Mouse (Mus musculus) heart, postnatal 25 days (tissue): ENCODE measurements around the gene Trmt13. TPM values are rescaled to one million over a fixed set of nuclear protein-coding genes. Genes with fewer than 3 reads are reported as not detected.
"Not testable (repeated sequence)": the region's sequence is repeated elsewhere in the genome, so short reads cannot be mapped to it uniquely, and the experiment has no call there.

Source experiments
- DNase-seq: peaks from one replicate; pipeline ENCODE4 v3.0.0; 2022; ENCODE audit warnings: low spot score
- intact Hi-C: fragments of 180-260 bp; cut with DNase I; formaldehyde crosslinking; loops from one replicate; pipeline ENCODE4 v1.15.1; 2025
- total RNA-seq, 2 experiments: library from RNA; stranded (reverse); gene quantifications; 2 replicates each; pipeline ENCODE4 v1.2.3; 2021

The Trmt13 gene
- total RNA-seq = 1 to 10 TPM; 5.1 to 5.3 TPM

DNA sequence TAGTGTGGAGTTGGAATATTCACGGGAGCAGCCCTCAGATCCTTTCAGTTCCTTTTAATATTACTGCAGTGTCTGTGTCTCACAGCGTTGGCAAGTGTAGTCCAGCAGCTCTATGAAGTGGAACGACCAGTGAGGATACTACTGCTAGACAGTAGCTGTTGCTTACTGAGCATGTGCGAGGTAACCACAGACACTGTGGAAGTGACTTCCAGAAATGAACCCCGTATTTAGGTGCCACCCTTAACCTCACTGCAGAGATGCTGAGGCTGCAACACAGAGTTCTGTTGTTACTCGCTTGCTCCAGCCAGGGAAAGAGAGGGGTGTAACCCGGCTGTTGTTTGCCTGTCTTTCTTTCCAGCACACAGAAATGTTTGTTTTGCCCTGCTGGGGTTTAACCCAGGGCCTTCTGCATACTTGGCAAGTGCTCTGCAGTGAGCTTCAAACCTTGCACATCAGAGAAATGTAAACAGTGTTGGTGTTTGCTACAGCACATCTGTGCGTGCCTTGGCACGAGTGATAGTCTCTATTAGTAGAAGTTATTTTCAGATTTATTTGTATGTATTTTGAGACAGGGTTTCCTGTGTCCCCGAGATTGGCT lies at the start of gene Trmt13:
TSS of gene Trmt13 (minus strand) at position 293 of the 598 bp plus-strand sequence.
- intact Hi-C loops = no loop called here
- no peak for DNase-seq

DNA sequence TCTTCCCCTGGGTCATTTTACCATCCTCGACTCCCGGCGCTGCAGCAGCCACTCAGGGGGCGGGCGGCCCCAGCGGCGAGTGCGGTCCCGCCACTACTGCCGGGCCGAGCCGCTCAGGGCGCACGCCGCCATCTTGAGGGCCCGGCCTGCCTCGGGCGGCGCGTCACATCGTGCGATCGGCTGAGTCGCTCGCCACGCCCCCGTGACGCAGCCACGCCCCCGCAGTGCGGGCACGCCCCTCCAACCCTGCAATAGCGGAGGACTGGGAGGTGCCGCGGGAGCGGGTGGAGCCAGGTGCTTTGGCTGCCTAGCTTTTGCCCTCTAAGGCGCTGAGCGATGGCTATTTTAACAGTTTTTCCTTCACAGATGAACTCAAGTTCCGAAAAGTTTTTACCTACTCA lies 48.1 kb upstream of the Trmt13 start, which contains the start of gene Mfsd14a:
TSS of gene Mfsd14a (minus strand) at position 215 of the 401 bp plus-strand sequence.
- intact Hi-C loops = loop anchor here (1.0 to 10.0 kb wide), 4 partner anchors 50 to 238 kb away; partner anchors contain the start of genes Cdc14a, Rtca, Sass6 and Slc35a3
- DNase-seq = peak; percentile 98

DNA sequence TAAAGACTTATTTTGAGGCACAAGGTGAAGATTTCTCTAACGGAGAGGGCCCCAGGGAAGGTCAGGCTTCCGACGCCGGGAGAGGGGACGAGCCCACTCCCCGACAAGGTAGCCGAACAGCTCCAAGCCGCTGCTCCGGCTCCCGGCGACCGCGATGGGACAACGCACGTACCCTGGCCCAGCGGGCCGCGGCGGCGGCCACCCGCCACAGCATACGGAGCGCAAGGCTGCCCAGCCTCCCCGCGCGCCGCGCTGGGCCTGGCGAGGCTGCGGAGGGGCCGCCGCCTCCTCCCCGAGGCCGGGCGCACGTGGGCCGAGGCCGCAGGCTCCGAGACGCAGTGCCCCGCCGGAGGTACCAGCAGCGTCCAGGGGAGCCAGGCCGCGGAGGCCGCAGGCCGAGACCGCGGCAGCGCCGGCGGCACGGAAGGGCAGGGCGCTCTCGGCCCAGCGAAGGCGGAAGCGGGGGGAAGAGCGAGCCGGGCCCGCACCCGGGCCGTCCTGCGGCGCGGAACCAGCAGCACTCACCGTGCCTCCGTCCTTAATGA lies 47.6 kb upstream of the Trmt13 start:
- peak; percentile 12 for DNase-seq
- intact Hi-C loops = loop anchor here (1.0 to 10.0 kb wide), 5 partner anchors 21 to 237 kb away; partner anchors contain the start of genes Cdc14a, Rtca, Sass6 and Slc35a3

DNA sequence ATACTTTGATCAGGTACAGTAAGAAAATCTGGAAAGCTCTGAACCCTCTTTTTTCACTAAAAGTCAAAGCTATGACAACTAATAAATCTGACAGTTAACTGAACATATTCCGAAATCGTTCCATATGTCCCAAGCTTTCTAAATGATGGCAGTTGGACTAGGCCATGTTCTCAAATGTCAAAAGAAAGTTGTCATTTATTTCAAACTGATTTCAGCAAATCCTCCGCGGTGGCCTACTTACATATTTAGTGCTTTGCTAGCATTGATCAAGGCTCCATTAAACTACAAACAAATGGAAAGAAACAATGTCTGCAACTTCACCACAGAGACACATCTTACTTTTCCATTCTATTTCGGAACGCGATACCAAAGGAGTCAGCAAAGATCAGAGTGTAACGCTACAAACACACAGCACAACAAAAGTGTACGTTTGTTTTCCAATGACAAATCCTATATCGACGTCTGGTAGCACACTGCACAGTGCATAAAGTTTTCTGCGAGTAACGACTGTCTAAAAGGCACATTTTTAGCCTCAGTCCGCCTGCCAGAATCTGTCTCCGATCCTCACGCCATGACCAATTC lies 47.0 kb upstream of the Trmt13 start:
- DNase-seq = no peak
- intact Hi-C loops = loop anchor here (2.0 to 10.0 kb wide), 3 partner anchors 21 to 237 kb away; partner anchors contain the start of genes Cdc14a and Rtca

DNA sequence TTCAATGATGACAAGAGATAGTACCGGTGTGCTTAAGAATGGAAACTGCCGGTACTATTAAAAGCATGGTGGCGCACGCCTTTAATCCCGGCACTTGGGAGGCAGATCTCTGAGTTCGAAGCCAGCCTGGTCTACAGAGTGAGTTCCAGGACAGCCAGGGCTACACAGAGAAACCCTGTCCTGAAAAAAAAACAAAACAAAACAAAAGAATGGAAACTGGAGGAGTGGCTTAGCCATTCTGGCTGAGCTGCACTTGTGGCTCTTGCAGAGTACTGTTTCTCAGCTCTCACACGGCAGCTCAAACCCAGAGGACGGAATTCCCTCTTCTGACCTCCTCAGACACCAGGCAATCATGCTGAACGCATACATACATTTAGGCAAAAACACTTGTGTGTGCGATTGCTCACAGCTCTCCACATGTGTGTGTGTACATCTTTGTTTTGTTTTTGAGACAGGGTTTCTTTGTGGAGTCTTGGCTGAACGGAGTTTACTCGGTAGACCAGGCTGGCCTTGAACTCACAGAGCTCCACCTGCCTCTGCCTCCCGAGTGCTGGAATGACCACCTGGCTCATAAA lies 45.6 kb upstream of the Trmt13 start:
- no peak for DNase-seq
- intact Hi-C loops = loop anchor here (2.0 to 10.0 kb wide), 3 partner anchors 19 to 235 kb away; partner anchors contain the start of genes Cdc14a and Rtca

DNA sequence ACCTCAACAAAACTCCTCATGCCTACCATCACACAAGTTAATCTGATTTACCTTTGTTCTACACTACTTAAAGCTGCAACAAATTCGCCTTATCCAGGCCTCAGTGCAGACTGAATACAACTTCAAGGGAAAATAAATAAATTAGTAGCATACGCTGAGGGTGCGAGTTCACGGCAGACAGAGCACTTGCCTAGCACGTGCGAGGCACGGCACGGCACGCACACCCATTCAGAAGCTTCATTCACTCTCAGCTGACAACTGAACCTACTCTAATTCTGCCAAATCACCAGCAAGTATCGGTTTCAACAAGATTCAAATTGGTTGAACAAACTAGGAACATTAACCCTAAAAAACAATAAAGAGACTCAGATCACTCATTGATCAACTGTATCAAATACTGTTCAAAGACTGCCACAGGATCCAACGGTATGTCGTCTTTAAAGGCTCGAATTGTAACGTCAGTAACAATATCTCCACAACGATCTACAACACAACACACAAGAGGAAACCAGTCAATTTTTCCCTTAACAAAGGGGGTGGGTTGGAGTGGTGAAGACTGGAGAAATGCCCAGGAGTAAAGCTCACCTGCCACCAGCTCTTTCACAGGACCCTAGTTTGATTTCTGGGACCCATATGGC lies 44.7 kb upstream of the Trmt13 start:
- intact Hi-C loops = no loop called here
- no peak for DNase-seq

DNA sequence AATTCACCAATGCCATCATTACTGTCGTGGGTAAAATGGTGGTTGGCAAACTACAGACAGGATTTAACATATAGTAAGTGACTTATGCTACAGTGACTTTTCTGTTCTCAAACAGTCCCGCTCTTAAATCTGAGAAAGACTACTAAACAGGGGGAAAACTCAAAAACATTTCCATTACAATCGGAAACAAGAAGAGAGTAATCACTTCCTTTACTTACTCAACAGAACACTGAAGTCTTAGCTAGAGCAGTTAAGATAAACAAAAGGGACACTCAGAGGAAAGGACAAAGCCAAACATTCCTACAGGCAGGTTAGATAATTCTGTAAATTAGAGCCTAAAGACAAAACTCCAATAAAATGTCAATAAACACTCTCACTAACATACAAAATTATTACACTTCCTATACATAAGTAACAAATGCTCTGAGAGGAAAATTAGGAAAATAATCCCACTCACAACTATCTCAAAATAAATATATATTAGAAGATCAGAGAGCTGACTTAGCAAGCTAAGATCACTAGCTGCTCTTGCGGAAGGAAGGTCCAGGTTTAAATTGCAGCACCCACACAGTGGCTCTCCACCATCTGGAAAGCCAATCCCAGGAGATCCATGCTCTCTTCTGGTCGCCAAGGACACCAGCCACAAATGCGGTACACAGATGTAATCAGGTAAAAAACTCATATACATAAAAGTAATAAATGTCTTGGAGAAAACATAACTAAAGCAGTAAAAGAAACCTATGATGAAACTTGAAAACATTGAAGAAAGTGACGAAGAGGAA lies 42.0 kb upstream of the Trmt13 start:
- no peak for DNase-seq
- intact Hi-C loops = no loop called here

DNA sequence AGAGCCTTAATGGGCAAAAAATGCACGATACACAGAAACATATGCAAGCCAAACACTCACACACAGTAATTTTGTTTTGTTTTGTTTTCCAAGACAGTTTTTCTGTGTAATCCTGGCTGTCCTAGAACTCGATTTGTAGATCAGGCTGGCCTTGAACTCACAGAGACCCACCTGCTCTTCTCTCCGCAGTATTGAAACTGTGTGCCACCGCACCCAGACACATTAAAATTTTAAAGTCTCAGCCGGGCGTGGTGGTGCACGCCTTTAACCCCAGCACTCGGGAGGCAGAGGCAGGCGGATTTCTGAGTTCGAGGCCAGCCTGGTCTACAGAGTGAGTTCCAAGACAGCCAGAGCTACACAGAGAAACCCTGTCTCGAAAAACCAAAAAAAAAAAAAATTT lies 39.7 kb upstream of the Trmt13 start:
- DNase-seq, intact Hi-C loops: not testable (repeated sequence)

DNA sequence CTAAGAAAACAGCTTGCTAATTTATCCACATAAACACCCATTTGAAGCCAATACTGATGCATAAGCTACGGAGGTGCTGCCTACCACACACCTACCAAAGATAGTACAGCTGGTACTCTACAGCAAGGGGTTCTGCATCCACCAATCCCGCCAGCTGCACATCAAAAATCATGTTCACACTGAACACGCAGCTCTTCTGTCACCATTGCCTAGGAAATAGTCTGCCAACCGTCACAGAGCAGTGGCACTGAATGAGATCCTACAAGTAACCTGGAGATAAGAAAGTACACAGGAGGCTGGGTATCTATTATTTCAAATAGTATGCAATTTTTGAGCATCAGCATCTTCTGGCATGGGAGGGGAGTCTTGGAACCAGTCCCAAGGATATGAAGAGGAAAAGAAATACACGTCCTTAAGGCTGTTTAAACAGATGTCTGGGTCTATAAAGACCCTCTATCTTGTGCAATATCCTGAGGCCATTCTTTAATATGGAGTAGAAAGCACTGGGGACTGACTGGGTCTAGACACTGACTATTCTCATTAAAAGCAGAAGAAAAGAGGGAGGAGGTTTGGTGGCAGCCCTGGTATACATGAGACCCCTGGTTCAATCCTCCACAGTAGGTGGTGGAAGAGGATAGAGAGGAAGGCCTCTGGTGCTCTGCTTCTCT lies 39.0 kb upstream of the Trmt13 start:
- intact Hi-C loops = no loop called here
- DNase-seq = no peak

DNA sequence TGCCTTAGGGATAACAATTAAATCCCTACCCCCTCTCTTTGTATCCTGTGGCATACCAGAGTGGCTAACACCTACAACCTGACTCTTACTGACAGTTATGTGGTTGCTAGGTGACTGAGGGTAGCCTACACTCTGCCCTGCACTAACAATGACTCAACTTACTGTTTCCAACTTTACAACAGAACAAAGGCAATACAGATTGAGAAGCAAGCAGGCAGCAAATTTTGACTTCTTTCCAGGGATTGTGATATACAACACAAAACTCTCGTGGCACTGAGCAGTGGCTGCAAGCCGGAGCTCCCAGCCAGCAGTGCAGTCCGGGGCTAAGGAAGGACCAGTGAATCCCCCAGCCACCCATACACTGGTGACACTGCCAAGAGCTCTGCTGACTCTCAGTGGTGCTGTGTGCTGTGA lies 37.7 kb upstream of the Trmt13 start:
- intact Hi-C loops = no loop called here

DNA sequence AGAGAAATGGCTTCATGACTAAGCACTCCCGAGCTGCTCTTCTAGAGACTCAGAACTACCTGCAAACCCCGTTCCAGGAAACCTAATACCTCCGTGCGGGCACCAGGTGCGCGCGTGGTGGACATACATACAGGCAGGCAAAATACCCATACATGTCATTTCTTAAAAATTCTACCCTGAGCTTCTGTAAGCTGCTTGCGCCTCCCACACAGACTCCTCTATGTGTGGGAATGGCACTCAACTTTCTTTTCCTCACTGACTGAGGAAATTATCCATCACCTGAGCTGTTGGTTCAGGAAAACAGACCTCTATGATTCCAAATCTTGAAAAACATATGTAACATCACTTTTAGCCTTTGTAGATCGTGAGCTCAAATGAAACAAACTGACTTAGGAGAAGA lies 36.3 kb upstream of the Trmt13 start:
- no peak for DNase-seq
- intact Hi-C loops = no loop called here

More for the DNA sequence above, 37.7 kb upstream of the Trmt13 start:
- no peak for DNase-seq

DNA sequence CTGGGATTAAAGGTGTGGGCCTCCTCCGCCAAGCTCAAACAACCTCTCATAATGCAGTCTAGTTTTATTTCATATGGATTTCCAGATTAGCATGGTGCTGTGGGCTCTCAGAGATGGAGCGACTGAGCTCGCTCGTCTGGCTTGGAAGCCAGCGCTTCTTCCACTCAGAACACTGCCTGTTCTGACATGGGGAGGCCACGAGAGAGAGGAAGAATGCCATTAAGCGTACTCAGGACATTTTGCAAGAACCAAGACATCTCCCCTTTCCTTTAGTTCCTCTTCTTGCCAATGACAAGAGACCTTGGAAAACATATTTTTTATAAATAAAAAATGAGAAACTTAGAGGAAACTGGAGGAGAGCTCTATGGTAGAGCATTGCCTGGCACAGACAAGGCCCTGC lies 34.4 kb upstream of the Trmt13 start:
- intact Hi-C loops = no loop called here
- no peak for DNase-seq

DNA sequence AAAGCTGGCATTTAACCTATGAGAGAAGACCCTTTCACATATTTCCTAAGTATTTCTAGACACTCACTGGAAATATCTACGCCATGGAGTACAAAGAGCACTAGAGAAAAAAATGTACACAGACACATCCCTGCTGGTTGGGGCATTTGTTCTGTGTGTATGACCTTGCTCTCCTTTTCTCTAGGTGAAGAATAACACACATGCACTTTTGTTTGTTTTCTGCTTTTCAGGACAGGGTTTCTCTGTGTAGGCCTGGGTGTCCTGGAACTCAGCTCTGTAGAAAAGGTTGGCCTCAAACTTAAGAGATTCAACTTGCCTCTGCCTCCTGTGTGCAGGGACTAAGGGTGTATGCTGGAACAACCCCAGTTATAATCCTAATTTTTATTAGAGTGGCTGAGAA lies 32.0 kb upstream of the Trmt13 start:
- intact Hi-C loops = no loop called here
- DNase-seq = no peak

DNA sequence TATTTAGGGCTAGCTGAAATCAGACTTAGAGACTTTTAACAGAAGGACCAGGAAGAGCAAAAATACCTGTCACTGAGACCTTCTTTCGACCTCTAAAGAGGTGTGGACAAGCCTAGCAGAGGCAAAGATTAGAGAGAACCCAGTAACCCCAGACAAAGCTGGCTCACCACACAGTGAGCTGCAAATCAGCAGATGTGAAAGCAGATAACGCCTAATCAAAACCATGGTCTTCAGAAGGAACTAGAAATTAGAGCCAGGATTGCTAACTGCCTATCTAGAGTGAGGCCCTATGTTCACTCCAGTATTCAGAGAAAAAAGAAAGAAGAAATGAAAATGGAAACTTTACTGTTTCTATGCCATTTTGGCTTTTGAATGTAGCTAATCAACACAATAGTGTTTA lies 28.0 kb upstream of the Trmt13 start:
- intact Hi-C loops = no loop called here
- DNase-seq = no peak

DNA sequence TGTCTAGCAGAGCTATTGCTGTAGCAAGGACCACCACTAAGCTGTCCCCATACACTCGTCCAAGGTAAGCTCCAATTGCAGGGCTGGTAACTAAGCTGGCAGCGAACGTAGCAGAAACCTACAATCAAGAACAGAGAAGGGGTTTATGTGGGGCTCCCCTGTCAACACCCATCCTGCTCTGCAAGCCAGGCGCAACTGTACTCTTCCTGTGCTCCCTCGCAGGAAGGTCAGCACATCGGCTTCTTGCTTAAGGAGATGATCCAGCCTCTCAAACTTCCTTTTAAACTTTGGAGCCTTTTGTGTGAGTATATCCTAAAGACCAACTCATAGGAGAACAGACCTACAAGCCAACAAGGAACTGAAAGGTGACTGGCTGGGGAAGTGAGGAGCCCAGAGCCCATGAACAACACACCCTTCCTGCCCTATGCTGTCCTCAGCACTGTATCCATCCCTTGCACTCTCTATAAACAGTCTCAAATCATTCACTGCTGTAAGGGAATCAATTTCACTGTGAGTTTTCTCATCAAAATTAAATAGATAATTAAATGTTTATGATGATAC lies 27.5 kb upstream of the Trmt13 start:
- DNase-seq = no peak
- intact Hi-C loops = loop anchor here (2.0 kb wide), 1 partner anchor 19 kb away; no protein-coding TSS in a partner anchor

DNA sequence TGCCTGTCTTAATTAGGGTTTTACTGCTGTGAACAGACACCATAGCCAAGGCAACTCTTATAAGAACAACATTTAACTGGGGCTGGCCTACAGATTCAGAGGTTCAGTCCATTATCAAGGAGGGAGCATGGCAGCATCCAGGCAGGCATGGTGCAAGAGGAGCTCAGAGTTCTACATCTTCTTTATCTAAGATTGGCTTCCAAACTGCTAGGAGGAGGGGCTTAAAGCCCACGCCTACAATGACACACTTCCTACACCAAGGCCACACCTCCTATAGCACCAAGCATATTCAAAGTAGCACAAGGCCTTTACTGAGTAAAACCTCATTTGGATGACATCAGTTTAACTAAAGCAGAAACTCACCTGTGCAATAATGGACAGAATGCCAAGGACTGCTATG lies 25.6 kb upstream of the Trmt13 start:
- DNase-seq = no peak
- intact Hi-C loops = loop anchor here (2.0 kb wide), 1 partner anchor 21 kb away; no protein-coding TSS in a partner anchor

DNA sequence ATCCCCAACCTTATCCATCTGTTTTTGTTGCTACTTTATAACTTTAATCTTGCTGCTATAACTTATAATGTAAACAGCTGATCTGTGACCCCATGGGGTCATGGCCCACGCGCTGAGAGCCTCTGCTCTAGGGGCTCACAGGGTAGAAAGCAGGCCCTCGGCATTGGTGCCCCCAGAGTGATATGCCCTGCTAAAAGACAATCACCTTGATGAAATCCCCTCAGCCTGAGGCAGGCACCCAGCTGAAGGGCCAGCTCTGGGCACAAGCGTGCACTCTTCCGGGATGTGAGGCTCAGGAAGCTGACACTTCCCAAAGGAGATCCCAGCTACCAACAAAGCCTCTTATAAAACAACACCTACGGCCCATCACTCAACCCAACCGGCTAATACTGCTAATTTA lies 24.2 kb upstream of the Trmt13 start:
- intact Hi-C loops = no loop called here
- no peak for DNase-seq

DNA sequence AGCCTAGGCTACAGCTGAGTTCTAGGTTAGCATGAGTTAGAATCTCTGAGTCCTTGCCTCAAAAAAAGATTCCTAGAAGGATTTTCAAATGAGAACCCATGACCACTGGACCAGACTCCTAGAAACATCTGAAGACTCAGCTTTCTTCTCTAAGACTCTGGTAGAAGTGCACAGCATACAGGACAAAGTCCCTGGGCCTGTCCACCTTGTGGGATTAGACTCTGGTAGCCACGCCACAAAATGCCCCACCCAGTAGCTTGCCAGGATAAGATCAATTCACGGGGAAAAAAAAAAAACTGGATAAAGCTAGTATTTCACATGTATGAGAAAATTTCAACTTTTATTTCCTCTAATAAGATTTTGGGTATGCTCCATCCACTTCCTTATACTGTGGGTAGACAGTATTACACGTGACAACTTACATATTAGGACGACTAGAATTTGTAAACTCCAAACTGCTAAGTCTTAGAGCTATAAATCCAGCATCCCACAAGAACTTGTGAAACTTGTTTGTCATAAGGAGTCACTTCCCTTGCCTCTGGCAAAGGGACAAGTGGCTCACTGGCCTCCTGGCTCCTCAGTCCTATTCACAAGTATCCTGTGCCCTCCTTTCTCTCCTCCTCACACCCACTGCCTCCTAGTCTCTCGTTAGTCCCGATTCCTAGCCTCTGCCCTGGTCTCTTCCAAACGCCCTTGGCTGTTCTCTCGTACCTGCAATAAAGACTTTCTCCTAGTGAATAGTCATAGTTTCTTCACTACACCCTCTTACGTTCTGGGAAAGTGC lies 23.5 kb upstream of the Trmt13 start:
- DNase-seq = no peak
- intact Hi-C loops = no loop called here
